Mouse (Mus musculus) thymus, adult 2 months (tissue): Measurements from ENCODE around the gene Cyp2w1.
A peak's percentile ranks its signal among the peaks of the same experiment; 100 is the strongest.

Experiments
- CTCF ChIP-seq: fragments of 200-500 bp; IDR thresholded peaks from 2 replicates; pipeline ENCODE4 v1.5.1; 2012; ENCODE audit warnings: mild to moderate bottlenecking, control low read depth, low read length, moderate library complexity, borderline replicate concordance; ENCODE audit not compliant: control insufficient read depth, poor library complexity, insufficient read depth; ENCODE audit errors: extremely low read depth
- POLR2A ChIP-seq: fragments of 200-500 bp; IDR thresholded peaks from 2 replicates; pipeline ENCODE4 v1.6.1; 2012; ENCODE audit warnings: mild to moderate bottlenecking, low read length, control low read depth, moderate library complexity; ENCODE audit not compliant: control insufficient read depth, poor library complexity, insufficient read depth; ENCODE audit errors: extremely low read depth

DNA sequence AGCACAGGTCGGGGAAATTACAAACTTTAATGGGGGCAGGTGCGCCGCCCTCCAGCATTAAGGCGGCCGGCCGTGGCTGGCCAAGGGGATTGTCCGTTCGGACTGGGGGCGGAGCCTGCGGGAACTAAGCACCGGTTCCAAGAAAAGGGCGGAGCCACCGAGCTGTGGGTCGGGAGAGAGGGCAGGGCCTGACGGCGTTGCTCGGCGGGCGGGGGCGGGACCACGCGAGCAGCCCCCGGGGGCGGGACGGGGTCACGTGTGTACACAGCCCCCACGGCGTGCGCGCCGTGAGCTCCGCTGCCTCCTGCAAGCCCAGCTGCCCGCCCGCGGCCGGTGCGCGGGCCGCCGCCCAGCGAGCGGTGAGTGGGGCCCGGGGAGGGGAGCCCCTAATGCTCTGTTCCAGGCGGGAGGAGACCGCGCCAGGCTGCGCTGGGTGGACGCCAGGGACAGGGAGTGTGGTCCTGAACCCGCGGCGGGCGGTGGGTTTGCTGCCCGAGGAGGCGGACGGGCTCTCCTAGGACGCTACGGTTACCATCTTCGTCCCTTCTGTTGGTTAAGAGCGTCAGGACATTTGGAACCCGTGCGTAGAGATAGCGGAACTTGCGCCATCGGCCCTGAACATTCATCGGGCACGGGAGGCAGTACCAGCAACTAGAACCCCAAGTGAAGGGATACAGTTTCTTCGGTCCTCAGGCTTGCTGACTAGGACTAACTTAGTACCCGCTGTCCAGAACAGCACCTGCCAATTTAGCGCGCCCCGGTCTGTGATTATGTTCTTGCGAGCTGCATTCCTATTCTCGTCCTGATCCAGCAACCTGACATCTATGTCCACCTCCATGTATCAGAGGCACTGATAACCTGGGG is 28.2 kb downstream of the Cyp2w1 start:
- TF ChIP-seq CTCF (0 out of 2 replicates have a peak, but pooled peaks have one; percentile 19), POLR2A (0 out of 2 replicates have a peak, but pooled peaks have one; percentile 12)
